Mouse (Mus musculus) stomach, postnatal 0 days (tissue): Measurements from ENCODE around the gene Acadvl.

Source experiments
- CTCF ChIP-seq: IDR thresholded peaks from 2 replicates; pipeline ENCODE4 v1.5.1; 2016; ENCODE audit warnings: antibody characterized with exemption, low read depth, mild to moderate bottlenecking, moderate library complexity
- EP300 ChIP-seq: optimal IDR thresholded peaks from 2 replicates; pipeline ENCODE3; 2016; ENCODE audit warnings: antibody characterized with exemption

GRCm38 (mm10) chr11:69966006-69966859 lies 49.0 kb downstream of the Acadvl start:
- no peak for TF ChIP-seq CTCF
- no peak for TF ChIP-seq EP300
